Mouse (Mus musculus): ENCODE results near the gene Prickle2. TPM values are rescaled to one million over a fixed set of nuclear protein-coding genes. Genes with fewer than 3 reads are reported as not detected.
A peak's percentile ranks its signal among the peaks of the same experiment; 100 is the strongest.

Gene Prickle2
- total and polyA plus RNA-seq, 2 experiments from 2014 or later, result 10.9 to 27.4 TPM

GRCm38 (mm10) chr6:92499449-92499848 lies 206.5 kb downstream of the Prickle2 start:
- Histone ChIP-seq H3K27me3 (ENCODE audit: insufficient read depth, low read length) (no peaks in the 10 kb centered on the region), H3K9ac (replicated peaks; ENCODE audit: low read length, poor library complexity, severe bottlenecking) (no peak overlapping the region), H3K9me3 (ENCODE audit: low read length) (no peaks in the 10 kb centered on the region), H3K27ac (ENCODE audit: low read depth, low read length) (no peak overlapping the region), H3K4me3 (ENCODE audit: low read depth, low read length) (no peak overlapping the region), H3K4me2 (ENCODE audit: low read depth, low read length, poor library complexity, severe bottlenecking) (no peak overlapping the region), H3K36me3 (ENCODE audit: insufficient read depth, low read length) (no peaks in the 10 kb centered on the region), H3K4me1 (ENCODE audit: insufficient read depth, low read length) (no peaks in the 10 kb centered on the region)
- no peak for TF ChIP-seq CTCF (IDR thresholded peaks at IDR 0.05)
- DNase-seq (ENCODE audit: low spot score) (no peak), ATAC-seq (ENCODE audit: low FRiP score) (no peak)
- WGBS, result 83% methylated on average over 4 of the region's 4 CpGs

GRCm38 (mm10) chr6:92498574-92498973 lies 207.4 kb downstream of the Prickle2 start:
- H3K9me3 ChIP-seq (ENCODE audit: low read length), result no peaks in the 10 kb centered on the region
- 63% methylated on average over 6 of the region's 6 CpGs for WGBS
- no peak overlapping the region for H3K4me2 ChIP-seq (ENCODE audit: low read depth, low read length, poor library complexity, severe bottlenecking)
- no peaks in the 10 kb centered on the region for H3K27me3 ChIP-seq (ENCODE audit: insufficient read depth, low read length)
- DNase-seq (ENCODE audit: low spot score) (no peak), ATAC-seq (ENCODE audit: low FRiP score) (no peak)
- no peak overlapping the region for H3K4me3 ChIP-seq (ENCODE audit: low read depth, low read length)
- H3K9ac ChIP-seq (replicated peaks; ENCODE audit: low read length, poor library complexity, severe bottlenecking), result no peak overlapping the region
- no peak overlapping the region for H3K27ac ChIP-seq (ENCODE audit: low read depth, low read length)
- no peaks in the 10 kb centered on the region for H3K36me3 ChIP-seq (ENCODE audit: insufficient read depth, low read length)
- no peaks in the 10 kb centered on the region for H3K4me1 ChIP-seq (ENCODE audit: insufficient read depth, low read length)
- no peak for TF ChIP-seq CTCF (IDR thresholded peaks at IDR 0.05)

GRCm38 (mm10) chr6:92497279-92497678 lies 208.7 kb downstream of the Prickle2 start:
- Histone ChIP-seq H3K9ac (replicated peaks; ENCODE audit: low read length, poor library complexity, severe bottlenecking) (no peak overlapping the region), H3K4me2 (ENCODE audit: low read depth, low read length, poor library complexity, severe bottlenecking) (no peak overlapping the region), H3K27ac (ENCODE audit: low read depth, low read length) (no peak overlapping the region), H3K4me1 (ENCODE audit: insufficient read depth, low read length) (no peaks in the 10 kb centered on the region), H3K9me3 (ENCODE audit: low read length) (no peaks in the 10 kb centered on the region), H3K36me3 (ENCODE audit: insufficient read depth, low read length) (no peaks in the 10 kb centered on the region), H3K27me3 (ENCODE audit: insufficient read depth, low read length) (no peaks in the 10 kb centered on the region), H3K4me3 (ENCODE audit: low read depth, low read length) (no peak overlapping the region)
- TF ChIP-seq CTCF (IDR thresholded peaks at IDR 0.05), result no peak
- ATAC-seq (ENCODE audit: low FRiP score) (no peak), DNase-seq (ENCODE audit: low spot score) (peak; percentile 72)
- 68% methylated on average over 4 of the region's 4 CpGs for WGBS

- Histone ChIP-seq H3K27ac (ENCODE audit: low read depth, low read length) (no peak overlapping the region), H3K4me2 (ENCODE audit: low read depth, low read length, poor library complexity, severe bottlenecking) (no peak overlapping the region), H3K27me3 (ENCODE audit: insufficient read depth, low read length) (no peaks in the 10 kb centered on the region), H3K4me1 (ENCODE audit: insufficient read depth, low read length) (no peaks in the 10 kb centered on the region), H3K36me3 (ENCODE audit: insufficient read depth, low read length) (no peaks in the 10 kb centered on the region), H3K4me3 (ENCODE audit: low read depth, low read length) (no peak overlapping the region), H3K9ac (replicated peaks; ENCODE audit: low read length, poor library complexity, severe bottlenecking) (no peak overlapping the region), H3K9me3 (ENCODE audit: low read length) (no peaks in the 10 kb centered on the region)
- no peak for ATAC-seq (ENCODE audit: low FRiP score)
- no peak for DNase-seq (ENCODE audit: low spot score)
- TF ChIP-seq CTCF (IDR thresholded peaks at IDR 0.05), result no peak
- WGBS, result 78% methylated on average over 3 of the region's 3 CpGs
Observed at GRCm38 (mm10) chr6:92495500-92495899, 210.5 kb downstream of the Prickle2 start.

GRCm38 (mm10) chr6:92481690-92481956 lies 224.3 kb downstream of the Prickle2 start:
- no peak for TF ChIP-seq CTCF (IDR thresholded peaks at IDR 0.05)
- peak overlapping the region; percentile 51 for H3K4me3 ChIP-seq (ENCODE audit: low read depth, low read length)
- H3K4me2 ChIP-seq (ENCODE audit: low read depth, low read length, poor library complexity, severe bottlenecking), result peak overlapping the region; percentile 63
- H3K9ac ChIP-seq (replicated peaks; ENCODE audit: low read length, poor library complexity, severe bottlenecking), result peak overlapping the region; percentile 65
- ATAC-seq (ENCODE audit: low FRiP score) (peak; percentile 17; the same call in 1 of the 2 replicates), DNase-seq (ENCODE audit: low spot score) (no peak)
- H3K9me3 ChIP-seq (ENCODE audit: low read length), result no peaks in the 10 kb centered on the region
- H3K4me1 ChIP-seq (ENCODE audit: insufficient read depth, low read length), result 0 out of 2 replicates have a peak, but pooled peaks cover 5% of the 10 kb centered on the region
- H3K36me3 ChIP-seq (ENCODE audit: insufficient read depth, low read length), result no peaks in the 10 kb centered on the region
- no peaks in the 10 kb centered on the region for H3K27me3 ChIP-seq (ENCODE audit: insufficient read depth, low read length)
- peak overlapping the region; percentile 88 for H3K27ac ChIP-seq (ENCODE audit: low read depth, low read length)
- 0% methylated on average over 1 of the region's 1 CpGs for WGBS

- 0 out of 2 replicates have a peak, but pooled peaks cover 5% of the 10 kb centered on the region for H3K4me1 ChIP-seq (ENCODE audit: insufficient read depth, low read length)
- TF ChIP-seq CTCF (IDR thresholded peaks at IDR 0.05), result peak; percentile 5; the same call in 1 of the 2 replicates
- H3K9ac ChIP-seq (replicated peaks; ENCODE audit: low read length, poor library complexity, severe bottlenecking), result peak overlapping the region; percentile 65
- no peaks in the 10 kb centered on the region for H3K27me3 ChIP-seq (ENCODE audit: insufficient read depth, low read length)
- under 1% methylated on average over 21 of the region's 21 CpGs for WGBS
- ATAC-seq (ENCODE audit: low FRiP score) (peak; percentile 83), DNase-seq (ENCODE audit: low spot score) (peak; percentile 94)
- no peaks in the 10 kb centered on the region for H3K9me3 ChIP-seq (ENCODE audit: low read length)
- H3K4me2 ChIP-seq (ENCODE audit: low read depth, low read length, poor library complexity, severe bottlenecking), result peak overlapping the region; percentile 63
- H3K4me3 ChIP-seq (ENCODE audit: low read depth, low read length), result peak overlapping the region; percentile 51
- peak overlapping the region; percentile 88 for H3K27ac ChIP-seq (ENCODE audit: low read depth, low read length)
- no peaks in the 10 kb centered on the region for H3K36me3 ChIP-seq (ENCODE audit: insufficient read depth, low read length)
Observed at GRCm38 (mm10) chr6:92480941-92481689, 224.8 kb downstream of the Prickle2 start.
